Mouse (Mus musculus) intestine, embryonic 16.5 days (tissue): Measurements from ENCODE around the gene Gemin5. TPM values are rescaled to one million over a fixed set of nuclear protein-coding genes. Genes with fewer than 3 reads are reported as not detected.
"Not testable (repeated sequence)": the region's sequence is repeated elsewhere in the genome, so short reads cannot be mapped to it uniquely, and the experiment has no call there.

Experiments
- ATAC-seq: fragments of 200-750 bp; cut with Nextera tagmentation; 2 replicates; pipeline ENCODE4 v1.8.0; 2017; ENCODE audit warnings: moderate TSS enrichment, moderate library complexity
- H3K27ac ChIP-seq: fragments of 300-500 bp; sonication (generic); 2 replicates; pipeline ENCODE4 v1.5.1; 2014; ENCODE audit warnings: mild to moderate bottlenecking, low read length
- H3K27me3 ChIP-seq: fragments of 300-500 bp; sonication (generic); replicated peaks from 2 replicates; pipeline ENCODE4 v1.6.1; 2014; ENCODE audit warnings: low read length, control low read depth, mixed read lengths; ENCODE audit not compliant: control insufficient read depth, insufficient read depth
- H3K36me3 ChIP-seq: fragments of 300-500 bp; sonication (generic); 2 replicates; pipeline ENCODE4 v1.6.1; 2014; ENCODE audit warnings: low read length, control low read depth; ENCODE audit not compliant: control insufficient read depth, insufficient read depth
- H3K4me1 ChIP-seq: fragments of 300-500 bp; sonication (generic); 2 replicates; pipeline ENCODE4 v1.6.1; 2014; ENCODE audit warnings: low read length, control low read depth, mixed read lengths; ENCODE audit not compliant: control insufficient read depth, insufficient read depth
- H3K4me2 ChIP-seq: fragments of 300-500 bp; sonication (generic); 2 replicates; pipeline ENCODE4 v1.6.1; 2014; ENCODE audit warnings: low read depth, low read length, control low read depth
- H3K4me3 ChIP-seq: fragments of 300-500 bp; sonication (generic); 2 replicates; pipeline ENCODE4 v1.5.1; 2014; ENCODE audit warnings: mild to moderate bottlenecking, low read length
- H3K9ac ChIP-seq: fragments of 300-500 bp; sonication (generic); 2 replicates; pipeline ENCODE4 v1.6.1; 2014; ENCODE audit warnings: low read depth, low read length
- H3K9me3 ChIP-seq: fragments of 300-500 bp; sonication (generic); 2 replicates; pipeline ENCODE4 v1.6.1; 2016; ENCODE audit warnings: low read length, control low read depth; ENCODE audit not compliant: control insufficient read depth
- WGBS: fragments of 180-500 bp; shearing (Covaris S2); extraction: QIAGEN DNeasy Blood & Tissue Kit; methylation state at CpG from one replicate; pipeline ENCODE4 v1.1.7; 2014; 5-methylcytosine and 5-hydroxymethylcytosine counted together
- polyA plus RNA-seq: library from polyadenylated mRNA; unstranded; fragments of >200 nt; fragmentation: Nextera tagmentation; extraction: Ambion mirVana; gene quantifications from 2 replicates; pipeline ENCODE4 v1.2.1, GENCODE M21; 2015

Gene Gemin5
- polyA plus RNA-seq, 1 experiment from 2014 or later = 11.7 TPM

- peak overlapping the region; percentile 96 for H3K27ac ChIP-seq
- peak; percentile 54 for ATAC-seq
- no peaks in the 10 kb centered on the region for H3K36me3 ChIP-seq
- no peaks in the 10 kb centered on the region for H3K9me3 ChIP-seq
- WGBS = under 1% methylated on average over 24 of the region's 24 CpGs
- H3K4me2 ChIP-seq = peak overlapping the region; percentile 73
- peaks cover 13% of the 10 kb centered on the region for H3K4me1 ChIP-seq
- peak overlapping the region; percentile 89 for H3K9ac ChIP-seq
- H3K4me3 ChIP-seq = peak overlapping the region; percentile 97
- no peaks in the 10 kb centered on the region for H3K27me3 ChIP-seq
These were observed 64.0 kb downstream of the Gemin5 start for GRCm38 (mm10) chr11:58104351-58104791.

- Histone ChIP-seq H3K36me3 (no peaks in the 10 kb centered on the region), H3K4me3 (peak within 1 kb of the TSS; percentile 97), H3K4me2 (peak within 1 kb of the TSS; percentile 73), H3K27me3 (no peaks in the 10 kb centered on the region), H3K4me1 (peaks cover 13% of the 10 kb centered on the region), H3K9me3 (no peaks in the 10 kb centered on the region), H3K9ac (peak within 1 kb of the TSS; percentile 89), H3K27ac (peak within 1 kb of the TSS; percentile 96)
- peak; percentile 98 for ATAC-seq
- WGBS = under 1% methylated on average over 55 of the region's 55 CpGs
These were observed 64.5 kb downstream of the Gemin5 start, which contains the start of gene Cnot8 for GRCm38 (mm10) chr11:58103697-58104306. Gene Cnot8 (plus strand): TSS chr11:58104153.

- peak overlapping the region; percentile 76 for H3K27ac ChIP-seq
- H3K4me3 ChIP-seq = peak overlapping the region; percentile 97
- peak; percentile 38 for ATAC-seq
- H3K9me3 ChIP-seq = no peaks in the 10 kb centered on the region
- H3K9ac ChIP-seq = peak overlapping the region; percentile 66
- H3K4me1 ChIP-seq = peaks cover 13% of the 10 kb centered on the region
- 58% methylated on average over 13 of the region's 13 CpGs for WGBS
- H3K36me3 ChIP-seq = no peaks in the 10 kb centered on the region
- no peaks in the 10 kb centered on the region for H3K27me3 ChIP-seq
- peak overlapping the region; percentile 54 for H3K4me2 ChIP-seq
These were observed 65.0 kb downstream of the Gemin5 start for GRCm38 (mm10) chr11:58103344-58103653.

GRCm38 (mm10) chr11:58102581-58103343 lies 65.6 kb downstream of the Gemin5 start:
- peaks cover 13% of the 10 kb centered on the region for H3K4me1 ChIP-seq
- H3K27ac ChIP-seq = no peak overlapping the region
- ATAC-seq = no peak
- H3K9me3 ChIP-seq = no peaks in the 10 kb centered on the region
- H3K36me3 ChIP-seq = no peaks in the 10 kb centered on the region
- H3K9ac ChIP-seq = peak overlapping the region; percentile 66
- H3K4me2 ChIP-seq = peak overlapping the region; percentile 54; the same call in 1 of the 2 replicates
- 85% methylated on average over 9 of the region's 9 CpGs for WGBS
- H3K27me3 ChIP-seq = no peaks in the 10 kb centered on the region
- H3K4me3 ChIP-seq = peak overlapping the region; percentile 97; the same call in 1 of the 2 replicates

- peaks cover 15% of the 10 kb centered on the region for H3K4me1 ChIP-seq
- no peak overlapping the region for H3K9ac ChIP-seq
- H3K27me3 ChIP-seq = no peaks in the 10 kb centered on the region
- H3K4me2 ChIP-seq = no peak overlapping the region
- no peak overlapping the region for H3K27ac ChIP-seq
- ATAC-seq = no peak
- WGBS = 68% methylated on average over 3 of the region's 3 CpGs
- no peaks in the 10 kb centered on the region for H3K36me3 ChIP-seq
- H3K4me3 ChIP-seq = no peak overlapping the region
- H3K9me3 ChIP-seq = no peaks in the 10 kb centered on the region
These were observed 66.2 kb downstream of the Gemin5 start for GRCm38 (mm10) chr11:58102146-58102545.

GRCm38 (mm10) chr11:58101194-58101720 lies 67.1 kb downstream of the Gemin5 start:
- Histone ChIP-seq H3K4me1 (peaks cover 18% of the 10 kb centered on the region), H3K4me2 (no peak overlapping the region), H3K27me3 (no peaks in the 10 kb centered on the region), H3K9ac (no peak overlapping the region), H3K4me3 (no peak overlapping the region), H3K9me3 (no peaks in the 10 kb centered on the region), H3K36me3 (no peaks in the 10 kb centered on the region), H3K27ac (no peak overlapping the region)
- WGBS = 85% methylated on average over 4 of the region's 4 CpGs
- ATAC-seq = no peak

GRCm38 (mm10) chr11:58100006-58100405 lies 68.3 kb downstream of the Gemin5 start:
- Histone ChIP-seq H3K4me3 (no peak overlapping the region), H3K4me1 (peaks cover 14% of the 10 kb centered on the region), H3K27ac (no peak overlapping the region), H3K27me3 (no peaks in the 10 kb centered on the region), H3K9me3 (no peaks in the 10 kb centered on the region), H3K36me3 (no peaks in the 10 kb centered on the region), H3K9ac (no peak overlapping the region), H3K4me2 (no peak overlapping the region)
- WGBS = 83% methylated on average over 2 of the region's 2 CpGs
- ATAC-seq = no peak

GRCm38 (mm10) chr11:58098366-58098720 lies 70.0 kb downstream of the Gemin5 start:
- H3K36me3 ChIP-seq, H3K4me3 ChIP-seq, H3K27me3 ChIP-seq, H3K9me3 ChIP-seq, H3K27ac ChIP-seq, H3K9ac ChIP-seq, H3K4me2 ChIP-seq, ATAC-seq: not testable (repeated sequence)
- 75% methylated on average over 5 of the region's 5 CpGs for WGBS
- H3K4me1 ChIP-seq = peaks cover 11% of the 10 kb centered on the region

- no peaks in the 10 kb centered on the region for H3K9me3 ChIP-seq
- H3K4me2 ChIP-seq = peak overlapping the region; percentile 90
- H3K4me1 ChIP-seq = peaks cover 6% of the 10 kb centered on the region; the same call in 1 of the 2 replicates
- no peaks in the 10 kb centered on the region for H3K36me3 ChIP-seq
- ATAC-seq = peak; percentile 44
- H3K27me3 ChIP-seq = no peaks in the 10 kb centered on the region
- H3K4me3 ChIP-seq = peak overlapping the region; percentile 46
- 4% methylated on average over 28 of the region's 38 CpGs for WGBS
- no peak overlapping the region for H3K27ac ChIP-seq
- peak overlapping the region; percentile 70 for H3K9ac ChIP-seq
These were observed 70.5 kb downstream of the Gemin5 start for GRCm38 (mm10) chr11:58097621-58098365.
